Mouse (Mus musculus): ENCODE measurements around the gene Cdcp2. TPM values are rescaled to one million over a fixed set of nuclear protein-coding genes. Genes with fewer than 3 reads are reported as not detected.

Cdcp2 gene
- polyA plus RNA-seq, 1 experiment from 2014 or later = not detected

DNA sequence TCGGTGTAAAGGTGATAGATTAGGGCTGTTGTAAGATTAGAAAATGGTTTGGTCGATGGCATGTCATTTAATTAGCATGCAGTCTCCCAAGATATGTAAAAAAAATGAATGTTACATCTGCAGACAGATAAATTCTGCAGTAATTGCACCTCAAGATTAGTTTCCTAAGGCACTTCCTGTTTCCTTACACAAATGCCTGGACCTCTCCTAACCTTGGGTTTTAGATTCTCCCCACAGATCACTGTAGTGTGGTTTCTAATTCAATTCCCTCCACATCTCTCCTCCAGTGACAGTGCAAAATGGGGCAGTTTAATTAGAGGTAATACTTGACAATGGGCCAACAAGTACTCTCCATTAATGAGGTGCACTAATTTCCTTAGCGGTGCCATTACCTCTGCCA lies 33.5 kb upstream of the Cdcp2 start:
- no peak overlapping the region for H3K4me2 ChIP-seq
- no peaks in the 10 kb centered on the region for H3K9me3 ChIP-seq (ENCODE audit: control insufficient read depth, low read length)
- H3K9ac ChIP-seq (ENCODE audit: low read depth, low read length) = no peak overlapping the region
- H3K4me1 ChIP-seq (replicated peaks; ENCODE audit: control insufficient read depth, insufficient read depth, low read length) = peaks cover 12% of the 10 kb centered on the region
- H3K27ac ChIP-seq (ENCODE audit: low read depth, low read length) = no peak overlapping the region
- 80% methylated on average over 3 of the region's 3 CpGs for WGBS
- no peaks in the 10 kb centered on the region for H3K27me3 ChIP-seq (replicated peaks; ENCODE audit: control insufficient read depth, insufficient read depth, low read length)
- ATAC-seq (replicated peaks; ENCODE audit: low FRiP score) (no peak), DNase-seq (ENCODE audit: low spot score) (no peak)
- H3K4me3 ChIP-seq (ENCODE audit: low read depth, low read length) = no peak overlapping the region
- H3K36me3 ChIP-seq (ENCODE audit: control insufficient read depth, insufficient read depth, low read length) = peaks cover 32% of the 10 kb centered on the region

GRCm38 (mm10) chr4:107064394-107065098 lies 32.1 kb upstream of the Cdcp2 start:
- H3K9me3 ChIP-seq (ENCODE audit: control insufficient read depth, low read length) = no peaks in the 10 kb centered on the region
- H3K36me3 ChIP-seq (ENCODE audit: control insufficient read depth, insufficient read depth, low read length) = peaks cover 32% of the 10 kb centered on the region; the same call in 1 of the 2 replicates
- no peak overlapping the region for H3K4me2 ChIP-seq
- no peak for ATAC-seq (replicated peaks; ENCODE audit: low FRiP score)
- no peak overlapping the region for H3K4me3 ChIP-seq (ENCODE audit: low read depth, low read length)
- no peak overlapping the region for H3K9ac ChIP-seq (ENCODE audit: low read depth, low read length)
- WGBS = 74% methylated on average over 5 of the region's 5 CpGs
- H3K4me1 ChIP-seq (replicated peaks; ENCODE audit: control insufficient read depth, insufficient read depth, low read length) = peaks cover 12% of the 10 kb centered on the region
- DNase-seq (ENCODE audit: low spot score) = no peak
- no peak overlapping the region for H3K27ac ChIP-seq (ENCODE audit: low read depth, low read length)
- no peaks in the 10 kb centered on the region for H3K27me3 ChIP-seq (replicated peaks; ENCODE audit: control insufficient read depth, insufficient read depth, low read length)

DNA sequence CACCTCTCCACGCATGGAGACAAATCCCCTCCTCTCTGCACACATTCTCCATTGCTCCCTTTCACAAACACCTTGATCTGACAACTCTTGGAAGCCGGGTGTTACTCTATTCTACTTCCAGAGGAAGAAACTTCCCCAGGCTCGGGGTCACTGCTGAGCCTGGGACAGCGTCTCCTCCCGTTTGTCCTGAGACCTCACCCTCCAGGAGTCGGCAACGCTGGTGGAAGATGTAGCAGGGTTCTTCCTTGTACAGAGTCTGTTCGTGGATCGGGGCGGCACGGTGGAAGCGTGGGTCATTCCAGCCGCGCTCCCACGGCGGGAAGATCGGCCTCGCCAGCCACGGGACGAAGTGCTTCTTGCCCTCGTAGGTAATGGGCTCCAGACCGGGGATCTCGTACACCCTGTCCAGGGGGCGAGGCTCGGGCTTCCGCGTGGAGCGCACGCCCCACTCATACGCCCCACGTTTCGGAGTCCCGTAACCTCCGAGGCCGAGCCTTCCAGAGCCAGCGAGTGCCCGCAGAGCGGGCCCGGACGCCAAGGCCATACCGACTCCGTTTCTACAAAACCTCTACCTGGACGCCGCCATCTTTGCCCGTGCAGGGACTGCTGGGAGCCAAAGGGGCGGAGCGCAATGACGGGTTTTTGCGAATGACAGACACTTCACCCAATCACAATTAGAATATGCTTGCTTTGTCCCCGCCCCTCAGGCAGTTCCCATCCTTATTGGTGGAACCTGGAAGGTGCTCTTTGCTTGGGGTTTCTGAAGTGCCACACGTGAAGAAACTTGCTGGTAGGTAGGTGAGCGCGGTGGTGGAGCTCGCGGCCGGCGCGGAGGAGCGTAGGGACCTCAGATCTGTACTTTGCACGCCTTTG lies 30.2 kb upstream of the Cdcp2 start, which contains the start of the genes Mrpl37 and Cyb5rl:
Gene Mrpl37, minus strand, starts transcription at position 617 of the 873 bp plus-strand sequence.
Gene Cyb5rl, plus strand, starts transcription at position 737 of the 873 bp plus-strand sequence.
- peaks cover 16% of the 10 kb centered on the region; the same call in 1 of the 2 replicates for H3K36me3 ChIP-seq (ENCODE audit: control insufficient read depth, insufficient read depth, low read length)
- H3K9ac ChIP-seq (ENCODE audit: low read depth, low read length) = peak within 1 kb of the TSS; percentile 78
- peaks cover 12% of the 10 kb centered on the region for H3K4me1 ChIP-seq (replicated peaks; ENCODE audit: control insufficient read depth, insufficient read depth, low read length)
- ATAC-seq (replicated peaks; ENCODE audit: low FRiP score) (peak; percentile 97), DNase-seq (ENCODE audit: low spot score) (peak; percentile 94)
- no peaks in the 10 kb centered on the region for H3K27me3 ChIP-seq (replicated peaks; ENCODE audit: control insufficient read depth, insufficient read depth, low read length)
- no peaks in the 10 kb centered on the region for H3K9me3 ChIP-seq (ENCODE audit: control insufficient read depth, low read length)
- peak within 1 kb of the TSS; percentile 77 for H3K4me3 ChIP-seq (ENCODE audit: low read depth, low read length)
- peak within 1 kb of the TSS; percentile 22; the same call in 1 of the 2 replicates for H3K27ac ChIP-seq (ENCODE audit: low read depth, low read length)
- peak within 1 kb of the TSS; percentile 99 for H3K4me2 ChIP-seq
- under 1% methylated on average over 60 of the region's 60 CpGs for WGBS

DNA sequence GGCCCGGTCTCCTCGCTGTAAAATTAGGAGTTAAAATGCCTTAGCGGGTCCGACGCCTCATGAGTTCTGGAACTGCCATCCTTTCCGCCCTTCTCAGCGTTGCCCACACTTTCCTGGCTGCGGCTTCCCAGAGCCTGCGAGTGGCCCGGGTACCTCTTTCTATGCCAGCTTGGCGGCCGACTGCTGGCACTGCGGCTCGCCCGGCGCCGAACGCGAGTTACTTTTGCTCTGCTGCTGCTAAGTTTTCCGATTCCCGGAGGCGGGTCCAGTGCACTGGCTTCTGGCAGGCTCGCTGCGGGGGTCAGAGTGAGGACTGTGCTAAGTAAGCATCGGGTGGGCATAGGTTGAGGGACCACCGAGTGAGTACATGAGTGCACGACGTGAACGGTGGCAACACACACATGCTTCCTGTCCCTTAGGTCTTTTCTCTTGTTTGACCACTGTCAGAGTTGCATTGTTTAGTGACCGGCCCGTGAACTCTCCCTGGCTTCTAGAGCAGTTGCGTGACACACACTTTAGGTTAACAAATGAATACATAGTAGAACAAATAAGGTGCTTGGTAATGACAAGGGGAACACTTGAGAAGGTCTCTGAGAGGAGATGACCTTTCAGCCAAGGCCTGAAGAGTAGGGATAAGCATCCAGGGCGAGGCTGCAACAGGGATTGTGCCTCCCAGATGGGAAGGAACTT lies 29.4 kb upstream of the Cdcp2 start:
- Histone ChIP-seq H3K9me3 (ENCODE audit: control insufficient read depth, low read length) (no peaks in the 10 kb centered on the region), H3K36me3 (ENCODE audit: control insufficient read depth, insufficient read depth, low read length) (peaks cover 12% of the 10 kb centered on the region; the same call in 1 of the 2 replicates), H3K9ac (ENCODE audit: low read depth, low read length) (peak overlapping the region; percentile 72), H3K27me3 (replicated peaks; ENCODE audit: control insufficient read depth, insufficient read depth, low read length) (no peaks in the 10 kb centered on the region), H3K4me3 (ENCODE audit: low read depth, low read length) (peak overlapping the region; percentile 77), H3K4me1 (replicated peaks; ENCODE audit: control insufficient read depth, insufficient read depth, low read length) (peaks cover 12% of the 10 kb centered on the region), H3K4me2 (peak overlapping the region; percentile 99), H3K27ac (ENCODE audit: low read depth, low read length) (peak overlapping the region; percentile 22; the same call in 1 of the 2 replicates)
- 5% methylated on average over 33 of the region's 33 CpGs for WGBS
- DNase-seq (ENCODE audit: low spot score) (no peak), ATAC-seq (replicated peaks; ENCODE audit: low FRiP score) (peak; percentile 32)

- Histone ChIP-seq H3K4me1 (replicated peaks; ENCODE audit: control insufficient read depth, insufficient read depth, low read length) (peaks cover 6% of the 10 kb centered on the region), H3K4me3 (ENCODE audit: low read depth, low read length) (no peak overlapping the region), H3K9ac (ENCODE audit: low read depth, low read length) (no peak overlapping the region), H3K4me2 (no peak overlapping the region), H3K27ac (ENCODE audit: low read depth, low read length) (no peak overlapping the region), H3K9me3 (ENCODE audit: control insufficient read depth, low read length) (no peaks in the 10 kb centered on the region), H3K27me3 (replicated peaks; ENCODE audit: control insufficient read depth, insufficient read depth, low read length) (no peaks in the 10 kb centered on the region), H3K36me3 (ENCODE audit: control insufficient read depth, insufficient read depth, low read length) (no peaks in the 10 kb centered on the region)
- no peak for ATAC-seq (replicated peaks; ENCODE audit: low FRiP score)
- WGBS = 85% methylated on average over 9 of the region's 9 CpGs
- DNase-seq (ENCODE audit: low spot score) = no peak
These were observed 24.3 kb upstream of the Cdcp2 start for GRCm38 (mm10) chr4:107072343-107072742.

- H3K4me2 ChIP-seq = no peak overlapping the region
- H3K27ac ChIP-seq (ENCODE audit: low read depth, low read length) = no peak overlapping the region
- H3K9ac ChIP-seq (ENCODE audit: low read depth, low read length) = no peak overlapping the region; the same call in 1 of the 2 replicates
- no peaks in the 10 kb centered on the region for H3K36me3 ChIP-seq (ENCODE audit: control insufficient read depth, insufficient read depth, low read length)
- WGBS = 75% methylated on average over 5 of the region's 5 CpGs
- ATAC-seq (replicated peaks; ENCODE audit: low FRiP score) = no peak
- no peak overlapping the region for H3K4me3 ChIP-seq (ENCODE audit: low read depth, low read length)
- no peaks in the 10 kb centered on the region for H3K9me3 ChIP-seq (ENCODE audit: control insufficient read depth, low read length)
- no peaks in the 10 kb centered on the region for H3K4me1 ChIP-seq (replicated peaks; ENCODE audit: control insufficient read depth, insufficient read depth, low read length)
- no peaks in the 10 kb centered on the region for H3K27me3 ChIP-seq (replicated peaks; ENCODE audit: control insufficient read depth, insufficient read depth, low read length)
- no peak for DNase-seq (ENCODE audit: low spot score)
These were observed 21.2 kb upstream of the Cdcp2 start for GRCm38 (mm10) chr4:107075456-107075855.

- H3K4me3 ChIP-seq (ENCODE audit: low read depth, low read length) = no peak overlapping the region
- no peaks in the 10 kb centered on the region for H3K9me3 ChIP-seq (ENCODE audit: control insufficient read depth, low read length)
- ATAC-seq (replicated peaks; ENCODE audit: low FRiP score) = no peak
- no peak overlapping the region for H3K4me2 ChIP-seq
- H3K4me1 ChIP-seq (replicated peaks; ENCODE audit: control insufficient read depth, insufficient read depth, low read length) = no peaks in the 10 kb centered on the region
- no peak overlapping the region for H3K27ac ChIP-seq (ENCODE audit: low read depth, low read length)
- DNase-seq (ENCODE audit: low spot score) = no peak
- no peaks in the 10 kb centered on the region for H3K36me3 ChIP-seq (ENCODE audit: control insufficient read depth, insufficient read depth, low read length)
- no peak overlapping the region for H3K9ac ChIP-seq (ENCODE audit: low read depth, low read length)
- 84% methylated on average over 4 of the region's 4 CpGs for WGBS
- no peaks in the 10 kb centered on the region for H3K27me3 ChIP-seq (replicated peaks; ENCODE audit: control insufficient read depth, insufficient read depth, low read length)
These were observed 17.8 kb upstream of the Cdcp2 start for GRCm38 (mm10) chr4:107078894-107079293.

DNA sequence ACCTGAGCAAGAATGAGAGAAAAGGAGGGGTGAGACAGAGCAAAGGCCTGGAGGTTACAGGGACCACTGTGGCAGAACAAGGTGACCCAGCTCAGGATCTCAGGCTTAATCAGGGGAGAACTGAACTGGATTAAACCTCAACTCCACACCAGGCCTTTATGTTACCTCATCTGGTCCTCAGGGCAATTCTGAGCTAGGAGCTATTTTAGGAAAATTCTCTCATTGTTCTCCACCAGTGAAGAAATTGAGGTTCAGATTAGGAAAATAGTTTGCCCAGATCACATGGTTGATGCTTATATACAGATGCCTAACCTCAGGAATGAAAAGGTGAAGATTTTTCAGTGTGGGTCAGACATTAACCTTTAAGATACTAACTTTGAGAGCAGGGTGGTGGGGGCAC lies 17.0 kb upstream of the Cdcp2 start:
- Histone ChIP-seq H3K9ac (ENCODE audit: low read depth, low read length) (no peak overlapping the region), H3K4me3 (ENCODE audit: low read depth, low read length) (no peak overlapping the region), H3K27ac (ENCODE audit: low read depth, low read length) (no peak overlapping the region), H3K4me1 (replicated peaks; ENCODE audit: control insufficient read depth, insufficient read depth, low read length) (no peaks in the 10 kb centered on the region), H3K9me3 (ENCODE audit: control insufficient read depth, low read length) (no peaks in the 10 kb centered on the region), H3K27me3 (replicated peaks; ENCODE audit: control insufficient read depth, insufficient read depth, low read length) (no peaks in the 10 kb centered on the region), H3K4me2 (no peak overlapping the region), H3K36me3 (ENCODE audit: control insufficient read depth, insufficient read depth, low read length) (no peaks in the 10 kb centered on the region)
- no peak for DNase-seq (ENCODE audit: low spot score)
- ATAC-seq (replicated peaks; ENCODE audit: low FRiP score) = no peak
